In the genomic region with DNA sequence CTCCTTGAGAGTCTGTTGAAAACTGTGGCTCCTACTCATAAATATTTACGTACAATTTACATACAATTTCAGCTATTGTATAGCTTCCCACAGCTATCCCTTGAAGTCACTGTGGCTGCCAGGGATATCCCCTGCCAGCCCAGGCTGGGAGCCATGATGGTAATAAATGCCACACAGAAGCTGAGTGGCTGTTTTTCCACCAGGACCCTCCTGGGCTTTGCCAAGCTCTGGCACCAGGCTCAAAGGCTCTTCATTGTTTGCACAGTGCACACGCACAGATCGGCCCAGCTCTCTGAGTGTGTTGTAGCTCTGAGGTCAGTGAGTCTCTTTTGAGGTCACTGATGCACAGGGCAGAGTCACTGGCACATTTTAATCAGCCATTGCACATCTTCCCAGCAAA, we compare ENCODE assay signal across 13 mouse cellular contexts. TPM values are rescaled to one million over a fixed set of nuclear protein-coding genes. Genes with fewer than 3 reads are reported as not detected.
DNase-seq lines count a peak whose midpoint lies in the region; ATAC-seq and TF ChIP-seq lines count a peak whose summit lies in the region.
"Had no signal": no experiment of that assay in that cellular context is flagged by ENCODE, and none has a peak within 500 bp of the region (broad histone marks: within the 10 kb centered on the region; RNA-seq: fewer than 3 reads in every experiment).

No protein-coding gene starts in this region.

- no peak overlapping the region for H3K9ac ChIP-seq in hindbrain, embryonic 13.5 days
- no peak overlapping the region for H3K9ac ChIP-seq in hindbrain, embryonic 12.5 days
- H3K9ac ChIP-seq in liver, embryonic 14.5 days (replicated peaks) = no peak overlapping the region
- H3K9ac ChIP-seq in liver, embryonic 12.5 days = no peak overlapping the region
- H3K9ac ChIP-seq in hindbrain, postnatal 0 days (replicated peaks; ENCODE audit: low read length) = no peak overlapping the region
- H3K9ac ChIP-seq in stomach, embryonic 14.5 days (replicated peaks; ENCODE audit: low read depth, low read length) = no peak overlapping the region
- H3K9ac ChIP-seq: embryonic facial prominence, embryonic 12.5 days; heart, embryonic 15.5 days; kidney, embryonic 15.5 days had no signal

- DNase-seq in liver, embryonic 14.5 days (ENCODE audit: low read depth in 3 of 3, low spot score in 3 of 3) = no peak
- DNase-seq in hindbrain, postnatal 0 days (ENCODE audit: low spot score) = peak; percentile 37
- DNase-seq in adrenal gland, adult 18-20 months (ENCODE audit: low spot score in 2 of 2) = no peak
- DNase-seq: cerebellum, adult 2 months; thymus, postnatal 36 days had no signal

- no peak overlapping the region for H3K4me2 ChIP-seq in hindbrain, embryonic 13.5 days
- H3K4me2 ChIP-seq in hindbrain, embryonic 12.5 days (replicated peaks) = no peak overlapping the region
- H3K4me2 ChIP-seq in liver, embryonic 14.5 days (ENCODE audit: low read depth) = no peak overlapping the region
- H3K4me2 ChIP-seq in liver, embryonic 12.5 days = no peak overlapping the region
- H3K4me2 ChIP-seq in hindbrain, postnatal 0 days (ENCODE audit: low read depth, low read length) = no peak overlapping the region
- no peak overlapping the region for H3K4me2 ChIP-seq in stomach, embryonic 14.5 days (replicated peaks; ENCODE audit: low read depth, low read length)
- H3K4me2 ChIP-seq: embryonic facial prominence, embryonic 12.5 days; heart, embryonic 15.5 days; kidney, embryonic 15.5 days had no signal

- no peaks in the 10 kb centered on the region for H3K4me1 ChIP-seq in hindbrain, embryonic 13.5 days (replicated peaks)
- H3K4me1 ChIP-seq in hindbrain, embryonic 12.5 days = peaks cover 10% of the 10 kb centered on the region
- H3K4me1 ChIP-seq in liver, embryonic 14.5 days (replicated peaks; ENCODE audit: control insufficient read depth in 2 of 2, insufficient read depth in 2 of 2, low read length in 1 of 2) = peaks cover 0 to 12% of the 10 kb centered on the region in 2 experiments; a peak in 2 of 4 replicates
- H3K4me1 ChIP-seq in liver, embryonic 12.5 days = peaks cover 6% of the 10 kb centered on the region; the same call in 1 of the 2 replicates
- no peaks in the 10 kb centered on the region; the same call in 1 of the 2 replicates for H3K4me1 ChIP-seq in hindbrain, postnatal 0 days (ENCODE audit: insufficient read depth, low read length)
- peaks cover 16% of the 10 kb centered on the region for H3K4me1 ChIP-seq in stomach, embryonic 14.5 days (ENCODE audit: control insufficient read depth, insufficient read depth, low read length)
- H3K4me1 ChIP-seq: embryonic facial prominence, embryonic 12.5 days; heart, embryonic 15.5 days had no signal

- H3K27ac ChIP-seq in hindbrain, embryonic 13.5 days = peak overlapping the region; percentile 44; the same call in 1 of the 2 replicates
- H3K27ac ChIP-seq in hindbrain, embryonic 12.5 days = no peak overlapping the region
- no peak overlapping the region for H3K27ac ChIP-seq in liver, embryonic 14.5 days
- no peak overlapping the region for H3K27ac ChIP-seq in liver, embryonic 12.5 days
- H3K27ac ChIP-seq in hindbrain, postnatal 0 days = no peak overlapping the region
- H3K27ac ChIP-seq in stomach, embryonic 14.5 days (ENCODE audit: low read length) = 0 out of 2 replicates have a peak overlapping the region, but pooled peaks have one; percentile 15
- H3K27ac ChIP-seq: embryonic facial prominence, embryonic 12.5 days; heart, embryonic 15.5 days; kidney, embryonic 15.5 days; macrophage had no signal

- H3K9me3 ChIP-seq in hindbrain, embryonic 13.5 days = no peaks in the 10 kb centered on the region
- H3K9me3 ChIP-seq in hindbrain, embryonic 12.5 days (replicated peaks) = no peaks in the 10 kb centered on the region
- H3K9me3 ChIP-seq in liver, embryonic 14.5 days (ENCODE audit: control insufficient read depth, low read length) = no peaks in the 10 kb centered on the region
- no peaks in the 10 kb centered on the region for H3K9me3 ChIP-seq in liver, embryonic 12.5 days (replicated peaks)
- no peaks in the 10 kb centered on the region for H3K9me3 ChIP-seq in hindbrain, postnatal 0 days (ENCODE audit: low read length)
- no peaks in the 10 kb centered on the region for H3K9me3 ChIP-seq in stomach, embryonic 14.5 days (ENCODE audit: control insufficient read depth, low read depth, low read length)
- H3K9me3 ChIP-seq: embryonic facial prominence, embryonic 12.5 days; heart, embryonic 15.5 days; kidney, embryonic 15.5 days had no signal

- 36% methylated on average over 3 of the region's 3 CpGs for WGBS in hindbrain, embryonic 13.5 days
- 46% methylated on average over 3 of the region's 3 CpGs for WGBS in hindbrain, embryonic 12.5 days
- WGBS in liver, embryonic 14.5 days (ENCODE audit: insufficient replicate concordance) = 70% methylated on average over 3 of the region's 3 CpGs
- WGBS in liver, embryonic 12.5 days (ENCODE audit: insufficient replicate concordance) = 71% methylated on average over 3 of the region's 3 CpGs
- WGBS in hindbrain, postnatal 0 days = 29% methylated on average over 3 of the region's 3 CpGs
- 48% methylated on average over 3 of the region's 3 CpGs for WGBS in stomach, embryonic 14.5 days

- ATAC-seq in hindbrain, embryonic 13.5 days (ENCODE audit: low FRiP score) = no peak
- ATAC-seq in hindbrain, embryonic 12.5 days (ENCODE audit: low FRiP score) = no peak
- 0 out of 2 replicates have a peak, but pooled peaks have one; percentile 23 for ATAC-seq in liver, embryonic 14.5 days (ENCODE audit: insufficient read depth)
- no peak for ATAC-seq in liver, embryonic 12.5 days
- 0 out of 2 replicates have a peak, but pooled peaks have one; percentile 27 for ATAC-seq in hindbrain, postnatal 0 days
- ATAC-seq in stomach, embryonic 14.5 days (ENCODE audit: insufficient number of reproducible peaks, insufficient read depth, low FRiP score, low read depth) = no peak

- TF ChIP-seq CTCF in liver, embryonic 14.5 days (IDR thresholded peaks at IDR 0.05; ENCODE audit: low read depth) = no peak
- TF ChIP-seq CTCF in hindbrain, postnatal 0 days (IDR thresholded peaks at IDR 0.05; ENCODE audit: low read depth) = no peak

- H3K27me3 ChIP-seq in hindbrain, embryonic 13.5 days = no peaks in the 10 kb centered on the region
- no peaks in the 10 kb centered on the region for H3K27me3 ChIP-seq in hindbrain, embryonic 12.5 days
- H3K27me3 ChIP-seq in liver, embryonic 14.5 days (ENCODE audit: control insufficient read depth, insufficient read depth, low read length) = no peaks in the 10 kb centered on the region
- no peaks in the 10 kb centered on the region; the same call in 1 of the 2 replicates for H3K27me3 ChIP-seq in liver, embryonic 12.5 days (replicated peaks)
- no peaks in the 10 kb centered on the region for H3K27me3 ChIP-seq in hindbrain, postnatal 0 days (ENCODE audit: insufficient read depth, low read length)
- no peaks in the 10 kb centered on the region for H3K27me3 ChIP-seq in stomach, embryonic 14.5 days (ENCODE audit: control insufficient read depth, insufficient read depth, low read length)
- H3K27me3 ChIP-seq: embryonic facial prominence, embryonic 12.5 days; heart, embryonic 15.5 days; kidney, embryonic 15.5 days had no signal

- no peak for TF ChIP-seq EP300 in liver, embryonic 14.5 days (IDR thresholded peaks at IDR 0.05; ENCODE audit: low read depth)

- H3K36me3 ChIP-seq in hindbrain, embryonic 13.5 days = no peaks in the 10 kb centered on the region
- H3K36me3 ChIP-seq in hindbrain, embryonic 12.5 days = no peaks in the 10 kb centered on the region
- no peaks in the 10 kb centered on the region for H3K36me3 ChIP-seq in liver, embryonic 14.5 days (replicated peaks; ENCODE audit: control insufficient read depth, insufficient read depth, low read depth)
- no peaks in the 10 kb centered on the region for H3K36me3 ChIP-seq in liver, embryonic 12.5 days
- H3K36me3 ChIP-seq in hindbrain, postnatal 0 days (ENCODE audit: insufficient read depth, low read length) = no peaks in the 10 kb centered on the region
- H3K36me3 ChIP-seq in stomach, embryonic 14.5 days (ENCODE audit: control insufficient read depth, insufficient read depth, low read length) = no peaks in the 10 kb centered on the region
- H3K36me3 ChIP-seq: embryonic facial prominence, embryonic 12.5 days; heart, embryonic 15.5 days; kidney, embryonic 15.5 days had no signal

- H3K4me3 ChIP-seq in hindbrain, embryonic 13.5 days = no peak overlapping the region
- no peak overlapping the region for H3K4me3 ChIP-seq in hindbrain, embryonic 12.5 days
- no peak overlapping the region for H3K4me3 ChIP-seq in liver, embryonic 14.5 days (ENCODE audit: insufficient read depth in 1 of 2, low read depth in 2 of 2, low read length in 2 of 2)
- no peak overlapping the region for H3K4me3 ChIP-seq in liver, embryonic 12.5 days
- H3K4me3 ChIP-seq in hindbrain, postnatal 0 days (ENCODE audit: low read length) = no peak overlapping the region
- H3K4me3 ChIP-seq in stomach, embryonic 14.5 days (ENCODE audit: low read depth, low read length) = no peak overlapping the region
- H3K4me3 ChIP-seq: embryonic facial prominence, embryonic 12.5 days; heart, embryonic 15.5 days; kidney, embryonic 15.5 days had no signal

RNA-seq across cellular contexts. Expression of a gene that starts 28.2 kb away (rescaled TPM):
- polyA plus RNA-seq in hindbrain, embryonic 13.5 days (2015; fragmentation: Nextera tagmentation; extraction: Ambion mirVana) = 0.74 and 1.1 TPM in 2 replicates
- polyA plus RNA-seq in hindbrain, embryonic 12.5 days (2016; fragmentation: Nextera tagmentation; extraction: Ambion mirVana) = 1.9 TPM in 2 replicates
- 1.3 and 1.9 TPM in 2 replicates for polyA plus RNA-seq in liver, embryonic 14.5 days (2012; rRNA removed)
- polyA plus RNA-seq in liver, embryonic 14.5 days (2014; fragmentation: Nextera tagmentation; extraction: Ambion mirVana) = 1.6 TPM in 2 replicates
- 1.6 and 1.8 TPM in 2 replicates for polyA plus RNA-seq in liver, embryonic 12.5 days (2016; fragmentation: Nextera tagmentation; extraction: Ambion mirVana)
- 4.8 and 6.9 TPM in 2 replicates for total RNA-seq in hindbrain, postnatal 0 days (2014; rRNA removed)
- polyA plus RNA-seq in hindbrain, postnatal 0 days (2015; fragmentation: Nextera tagmentation; extraction: Ambion mirVana) = 2.1 and 2.9 TPM in 2 replicates
- polyA plus RNA-seq in stomach, embryonic 14.5 days (2014; fragmentation: Nextera tagmentation; extraction: Ambion mirVana) = 7.5 and 10.3 TPM in 2 replicates
- total RNA-seq in adrenal gland, adult 18-20 months (2021) = 10 to 100 TPM in 1 of 2 experiments, 1 to 10 TPM in 1; 9.7 to 13.4 TPM

Comparison
In these comparisons a context has a peak if more than half of its experiments do, and no peak if none do; other contexts are left out.
1. ATAC-seq: peak in liver, embryonic 14.5 days (single experiment) and hindbrain, postnatal 0 days (single experiment); none in hindbrain, embryonic 13.5 days (single experiment), hindbrain, embryonic 12.5 days (single experiment), liver, embryonic 12.5 days (single experiment) and stomach, embryonic 14.5 days (single experiment).
2. H3K27ac ChIP-seq: peak in hindbrain, embryonic 13.5 days (single experiment) and stomach, embryonic 14.5 days (single experiment); none in hindbrain, embryonic 12.5 days (single experiment), liver, embryonic 14.5 days (single experiment), liver, embryonic 12.5 days (single experiment) and hindbrain, postnatal 0 days (single experiment).